Mouse (Mus musculus) lung, postnatal 25 days (tissue): ENCODE measurements at regions not wholly inside any gene's neighbourhood (a gene's known extent, or its start where the extent isn't known, plus 50 kb on each side); places are given as distances from the start of the nearest gene placed in this dataset.
A peak's percentile ranks its signal among the peaks of the same experiment; 100 is the strongest.

Source experiments
- DNase-seq: peaks from one replicate; pipeline ENCODE4 v3.0.0; 2022; ENCODE audit warnings: low spot score

- DNase-seq = peak; percentile 90
Observed at GRCm38 (mm10) chr10:117434871-117435733, 55.3 kb upstream of the Cpsf6 start.

- DNase-seq = no peak
Observed at GRCm38 (mm10) chr10:117434293-117434842, 54.6 kb upstream of the Cpsf6 start.

GRCm38 (mm10) chr10:117433547-117434292 lies 53.9 kb upstream of the Cpsf6 start:
- peak; percentile 25 for DNase-seq

GRCm38 (mm10) chr10:117432871-117433546 lies 53.2 kb upstream of the Cpsf6 start:
- DNase-seq = no peak

GRCm38 (mm10) chr10:117432415-117432814 lies 52.6 kb upstream of the Cpsf6 start:
- DNase-seq = peak; percentile 76

DNA sequence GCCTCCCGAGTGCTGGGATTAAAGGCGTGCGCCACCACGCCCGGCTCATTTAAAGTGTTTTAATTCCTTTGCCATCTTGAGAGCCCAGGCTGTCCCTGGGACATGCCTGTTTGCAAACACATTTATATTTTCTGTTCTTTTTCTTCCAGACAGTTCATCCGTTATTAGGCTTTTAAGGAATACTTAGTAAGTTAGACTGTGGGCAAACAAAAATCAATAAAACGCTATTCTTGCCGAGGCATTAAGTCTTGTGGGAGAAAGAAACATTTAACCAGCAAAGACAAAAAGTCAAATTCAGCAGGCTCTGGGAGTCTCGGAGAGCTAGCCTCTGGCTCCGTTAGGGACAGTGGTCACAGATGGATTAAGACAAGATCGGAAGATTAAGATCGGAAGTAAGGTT lies 52.0 kb upstream of the Cpsf6 start:
- no peak for DNase-seq

GRCm38 (mm10) chr10:117431086-117431619 lies 51.3 kb upstream of the Cpsf6 start:
- no peak for DNase-seq

GRCm38 (mm10) chr10:117430224-117430884 lies 50.5 kb upstream of the Cpsf6 start:
- no peak for DNase-seq

DNA sequence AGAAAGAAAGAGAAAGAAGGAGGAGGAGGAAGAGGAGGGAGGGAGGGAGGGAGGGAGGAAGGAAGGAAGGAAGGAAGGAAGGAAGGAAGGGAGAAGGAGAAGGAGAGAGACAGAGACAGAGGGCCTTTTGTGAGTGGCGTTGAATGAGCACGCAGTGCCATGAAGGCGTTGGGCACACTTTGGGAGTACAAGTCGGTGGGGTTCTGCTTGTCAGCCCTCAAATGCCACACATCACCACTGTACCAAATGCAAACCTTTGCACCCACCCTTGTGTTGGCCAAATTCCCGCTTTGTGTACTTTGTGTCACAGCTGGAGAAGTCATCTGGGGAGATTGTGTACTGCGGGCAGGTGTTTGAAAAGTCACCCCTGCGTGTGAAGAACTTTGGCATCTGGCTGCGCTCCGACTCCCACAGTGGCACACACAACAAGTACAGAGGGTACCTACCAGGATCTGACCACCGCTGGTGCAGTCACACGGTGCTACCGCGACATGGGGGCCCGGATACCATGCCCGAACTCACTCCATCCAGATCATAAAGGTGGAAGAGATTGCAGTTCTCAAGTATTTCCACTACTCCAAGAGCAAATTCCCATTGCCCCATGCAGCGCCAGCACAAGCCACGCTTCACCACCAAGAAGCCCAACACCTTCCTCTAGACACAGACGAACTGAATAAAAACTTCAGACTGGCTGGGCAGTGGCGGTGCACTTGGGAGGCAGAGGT lies 49.8 kb upstream of the Cpsf6 start:
- no peak for DNase-seq
